Mouse (Mus musculus): ENCODE measurements around the gene Colgalt1. TPM values are rescaled to one million over a fixed set of nuclear protein-coding genes. Genes with fewer than 3 reads are reported as not detected.

Gene Colgalt1
- polyA plus RNA-seq, 1 experiment = 87.0 TPM

DNA sequence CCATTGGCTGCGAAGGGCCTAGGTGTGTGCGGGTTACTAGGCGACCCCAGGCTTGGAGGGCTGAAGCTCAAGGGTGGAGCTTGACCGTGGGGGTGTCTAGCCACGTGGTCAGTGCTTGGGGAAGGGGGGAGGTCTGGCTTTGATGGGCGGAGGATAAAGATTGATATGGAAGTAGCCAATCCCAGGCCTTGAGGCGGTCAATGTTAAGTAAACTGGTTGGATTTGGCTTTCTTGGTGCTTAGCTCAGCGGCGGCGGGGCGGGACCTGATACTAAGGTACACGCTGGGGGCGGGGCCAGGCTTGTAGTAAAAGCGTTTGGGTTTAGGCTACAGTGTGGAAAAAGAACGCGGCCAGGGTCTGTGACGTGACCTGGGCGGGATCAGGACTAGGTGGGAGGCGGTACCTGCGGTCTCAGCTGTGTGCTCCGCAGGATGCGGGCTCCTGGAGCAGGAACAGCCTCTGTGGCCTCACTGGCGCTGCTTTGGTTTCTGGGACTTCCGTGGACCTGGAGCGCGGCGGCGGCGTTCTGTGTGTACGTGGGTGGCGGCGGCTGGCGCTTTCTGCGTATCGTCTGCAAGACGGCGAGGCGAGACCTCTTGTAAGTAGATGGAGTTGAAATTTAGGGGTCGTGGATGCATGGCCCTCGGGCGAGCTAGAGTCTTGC, 40.4 kb upstream of the Colgalt1 start:
- Histone ChIP-seq H3K79me2 (ENCODE audit: control insufficient read depth, insufficient read depth) (no peaks in the 10 kb centered on the region), H3K27me3 (ENCODE audit: control insufficient read depth, insufficient read depth, insufficient read length) (no peaks in the 10 kb centered on the region), H3K4me2 (ENCODE audit: low read depth) (peak overlapping the region; percentile 90), H3ac (ENCODE audit: control insufficient read depth, insufficient read length) (peak overlapping the region; percentile 36), H3K4me3 (peak overlapping the region; percentile 35), H3K36me3 (ENCODE audit: control insufficient read depth, insufficient read depth) (no peaks in the 10 kb centered on the region)
- TF ChIP-seq REST (IDR thresholded peaks at IDR 0.05; ENCODE audit: insufficient read depth, insufficient read length) (no peak), CEBPB (IDR thresholded peaks at IDR 0.05; ENCODE audit: insufficient read depth, poor library complexity, severe bottlenecking) (no peak), TCF12 (IDR thresholded peaks at IDR 0.05; ENCODE audit: insufficient read depth, poor library complexity, severe bottlenecking) (no peak), SRF (IDR thresholded peaks at IDR 0.05; ENCODE audit: control insufficient read depth, insufficient read length, low read depth) (peak; percentile 20), POLR2AphosphoS2 (IDR thresholded peaks at IDR 0.05; ENCODE audit: insufficient read length, low read depth) (no peak), USF1 (IDR thresholded peaks at IDR 0.05; ENCODE audit: low read depth) (peak; percentile 74), MAX (IDR thresholded peaks at IDR 0.05; ENCODE audit: low read depth) (no peak), MYOD1 (IDR thresholded peaks at IDR 0.05; ENCODE audit: control insufficient read depth in 1 of 3, insufficient read length in 2 of 3, low read depth in 2 of 3) (no peak), POLR2A (IDR thresholded peaks at IDR 0.05; ENCODE audit: insufficient read length, low read depth) (peak; percentile 46), MYOG (IDR thresholded peaks at IDR 0.05; ENCODE audit: control insufficient read depth in 1 of 3, insufficient read depth in 1 of 3, insufficient read length in 2 of 3, low read depth in 2 of 3) (no peak)

DNA sequence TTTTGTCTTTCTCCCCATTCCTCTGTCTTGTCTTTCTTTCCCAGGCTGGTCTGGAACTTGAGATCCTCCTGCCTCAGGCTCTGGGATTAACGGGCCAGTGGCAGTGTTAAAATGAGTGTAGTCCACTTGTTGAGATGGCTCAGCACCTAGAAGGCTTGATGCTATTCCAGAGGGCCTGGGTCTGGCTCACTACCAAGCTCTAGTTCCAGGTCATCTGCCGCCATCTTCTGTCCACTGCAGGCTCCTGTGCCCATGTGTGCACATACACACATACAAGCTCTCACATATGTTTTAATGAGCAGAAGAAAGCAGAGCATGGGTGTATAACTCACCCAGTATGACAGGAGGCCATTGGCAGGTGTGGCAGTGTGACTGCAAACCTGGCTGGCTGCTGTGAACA, 38.7 kb upstream of the Colgalt1 start:
- Histone ChIP-seq H3K4me2 (ENCODE audit: low read depth) (no peak overlapping the region), H3K27me3 (ENCODE audit: control insufficient read depth, insufficient read depth, insufficient read length) (no peaks in the 10 kb centered on the region), H3K79me2 (ENCODE audit: control insufficient read depth, insufficient read depth) (no peaks in the 10 kb centered on the region), H3K36me3 (ENCODE audit: control insufficient read depth, insufficient read depth) (no peaks in the 10 kb centered on the region), H3K4me3 (no peak overlapping the region), H3ac (ENCODE audit: control insufficient read depth, insufficient read length) (no peak overlapping the region)
- no peak for TF ChIP-seq MYOG (IDR thresholded peaks at IDR 0.05; ENCODE audit: control insufficient read depth in 1 of 3, insufficient read depth in 1 of 3, insufficient read length in 2 of 3, low read depth in 2 of 3)
- TF ChIP-seq REST (IDR thresholded peaks at IDR 0.05; ENCODE audit: insufficient read depth, insufficient read length) = no peak
- no peak for TF ChIP-seq MAX (IDR thresholded peaks at IDR 0.05; ENCODE audit: low read depth)
- no peak for TF ChIP-seq SRF (IDR thresholded peaks at IDR 0.05; ENCODE audit: control insufficient read depth, insufficient read length, low read depth)
- TF ChIP-seq E2F4 (IDR thresholded peaks at IDR 0.05; ENCODE audit: insufficient read depth) = no peak
- no peak for TF ChIP-seq TCF12 (IDR thresholded peaks at IDR 0.05; ENCODE audit: insufficient read depth, poor library complexity, severe bottlenecking)
- no peak for TF ChIP-seq USF1 (IDR thresholded peaks at IDR 0.05; ENCODE audit: low read depth)
- no peak for TF ChIP-seq POLR2AphosphoS2 (IDR thresholded peaks at IDR 0.05; ENCODE audit: insufficient read length, low read depth)
- no peak for TF ChIP-seq POLR2A (IDR thresholded peaks at IDR 0.05; ENCODE audit: insufficient read length, low read depth)
- TF ChIP-seq MYOD1 (IDR thresholded peaks at IDR 0.05; ENCODE audit: control insufficient read depth in 1 of 3, insufficient read length in 2 of 3, low read depth in 2 of 3) = no peak
- no peak for TF ChIP-seq CEBPB (IDR thresholded peaks at IDR 0.05; ENCODE audit: insufficient read depth, poor library complexity, severe bottlenecking)
- TF ChIP-seq TCF3 (IDR thresholded peaks at IDR 0.05; ENCODE audit: insufficient read length, low read depth) = no peak

GRCm38 (mm10) chr8:71572847-71573633, 37.8 kb upstream of the Colgalt1 start:
- no peaks in the 10 kb centered on the region for H3K79me2 ChIP-seq (ENCODE audit: control insufficient read depth, insufficient read depth)
- H3K36me3 ChIP-seq (ENCODE audit: control insufficient read depth, insufficient read depth) = no peaks in the 10 kb centered on the region
- TF ChIP-seq CEBPB (IDR thresholded peaks at IDR 0.05; ENCODE audit: insufficient read depth, poor library complexity, severe bottlenecking) = no peak
- no peak for TF ChIP-seq TCF3 (IDR thresholded peaks at IDR 0.05; ENCODE audit: insufficient read length, low read depth)
- peak in 1 of 3 experiments; percentile 18 for TF ChIP-seq MYOG (IDR thresholded peaks at IDR 0.05; ENCODE audit: control insufficient read depth in 1 of 3, insufficient read depth in 1 of 3, insufficient read length in 2 of 3, low read depth in 2 of 3)
- TF ChIP-seq TCF12 (IDR thresholded peaks at IDR 0.05; ENCODE audit: insufficient read depth, poor library complexity, severe bottlenecking) = no peak
- no peak for TF ChIP-seq POLR2A (IDR thresholded peaks at IDR 0.05; ENCODE audit: insufficient read length, low read depth)
- TF ChIP-seq MYOD1 (IDR thresholded peaks at IDR 0.05; ENCODE audit: control insufficient read depth in 1 of 3, insufficient read length in 2 of 3, low read depth in 2 of 3) = peak in 2 of 3 experiments; percentile 40 to 61
- no peak for TF ChIP-seq POLR2AphosphoS2 (IDR thresholded peaks at IDR 0.05; ENCODE audit: insufficient read length, low read depth)
- no peak for TF ChIP-seq USF1 (IDR thresholded peaks at IDR 0.05; ENCODE audit: low read depth)
- no peak for TF ChIP-seq REST (IDR thresholded peaks at IDR 0.05; ENCODE audit: insufficient read depth, insufficient read length)
- no peaks in the 10 kb centered on the region for H3K27me3 ChIP-seq (ENCODE audit: control insufficient read depth, insufficient read depth, insufficient read length)
- no peak overlapping the region for H3ac ChIP-seq (ENCODE audit: control insufficient read depth, insufficient read length)
- peak overlapping the region; percentile 50 for H3K4me2 ChIP-seq (ENCODE audit: low read depth)
- no peak overlapping the region for H3K4me3 ChIP-seq

DNA sequence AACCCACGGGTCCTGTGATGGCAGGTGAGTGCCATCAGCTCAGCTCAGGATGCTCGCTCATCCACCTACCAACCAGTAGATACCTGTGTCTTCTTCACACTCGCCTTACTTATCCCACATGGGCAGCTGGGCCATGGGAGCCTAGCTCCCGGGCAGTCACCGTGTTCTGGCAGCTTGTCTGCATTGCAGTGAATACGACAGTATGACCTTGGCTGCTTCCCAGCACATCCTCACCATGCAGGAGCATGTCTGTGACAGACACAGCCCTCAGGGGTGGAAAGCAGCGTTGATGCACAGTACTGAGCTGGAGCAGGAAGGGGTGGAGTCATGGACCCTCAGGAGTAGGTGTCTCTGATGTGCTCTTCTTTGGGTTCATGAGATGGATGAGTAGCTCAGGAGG, 36.4 kb upstream of the Colgalt1 start:
- no peaks in the 10 kb centered on the region for H3K79me2 ChIP-seq (ENCODE audit: control insufficient read depth, insufficient read depth)
- no peaks in the 10 kb centered on the region for H3K36me3 ChIP-seq (ENCODE audit: control insufficient read depth, insufficient read depth)
- H3K4me3 ChIP-seq = no peak overlapping the region
- TF ChIP-seq POLR2AphosphoS2 (IDR thresholded peaks at IDR 0.05; ENCODE audit: insufficient read length, low read depth) (no peak), REST (IDR thresholded peaks at IDR 0.05; ENCODE audit: insufficient read depth, insufficient read length) (no peak), USF1 (IDR thresholded peaks at IDR 0.05; ENCODE audit: low read depth) (no peak), TCF3 (IDR thresholded peaks at IDR 0.05; ENCODE audit: insufficient read length, low read depth) (no peak), CEBPB (IDR thresholded peaks at IDR 0.05; ENCODE audit: insufficient read depth, poor library complexity, severe bottlenecking) (no peak), POLR2A (IDR thresholded peaks at IDR 0.05; ENCODE audit: insufficient read length, low read depth) (no peak), SRF (IDR thresholded peaks at IDR 0.05; ENCODE audit: control insufficient read depth, insufficient read length, low read depth) (no peak), TCF12 (IDR thresholded peaks at IDR 0.05; ENCODE audit: insufficient read depth, poor library complexity, severe bottlenecking) (no peak), MAX (IDR thresholded peaks at IDR 0.05; ENCODE audit: low read depth) (no peak), E2F4 (IDR thresholded peaks at IDR 0.05; ENCODE audit: insufficient read depth) (no peak), MYOG (IDR thresholded peaks at IDR 0.05; ENCODE audit: control insufficient read depth in 1 of 3, insufficient read depth in 1 of 3, insufficient read length in 2 of 3, low read depth in 2 of 3) (no peak), MYOD1 (IDR thresholded peaks at IDR 0.05; ENCODE audit: control insufficient read depth in 1 of 3, insufficient read length in 2 of 3, low read depth in 2 of 3) (no peak)
- no peak overlapping the region for H3ac ChIP-seq (ENCODE audit: control insufficient read depth, insufficient read length)
- H3K4me2 ChIP-seq (ENCODE audit: low read depth) = no peak overlapping the region
- H3K27me3 ChIP-seq (ENCODE audit: control insufficient read depth, insufficient read depth, insufficient read length) = no peaks in the 10 kb centered on the region

All from myocyte (in vitro differentiated cells).